Mouse (Mus musculus) heart, postnatal 10 days (tissue): ENCODE data around the gene Paxbp1. TPM values are rescaled to one million over a fixed set of nuclear protein-coding genes. Genes with fewer than 3 reads are reported as not detected.

ENCODE experiments used
- DNase-seq, 2 experiments: peaks; one replicate each; pipeline ENCODE4 v3.0.0; 2021
- intact Hi-C: fragments of 180-260 bp; cut with DNase I; formaldehyde crosslinking; loops from one replicate; pipeline ENCODE4 v1.15.1; 2025
- total RNA-seq, 2 experiments: library from RNA; stranded (reverse); gene quantifications; 2 replicates each; pipeline ENCODE4 v1.2.3; 2021

The Paxbp1 gene
- total RNA-seq, 2 experiments from 2014 or later = 22.6 to 27.2 TPM

DNA sequence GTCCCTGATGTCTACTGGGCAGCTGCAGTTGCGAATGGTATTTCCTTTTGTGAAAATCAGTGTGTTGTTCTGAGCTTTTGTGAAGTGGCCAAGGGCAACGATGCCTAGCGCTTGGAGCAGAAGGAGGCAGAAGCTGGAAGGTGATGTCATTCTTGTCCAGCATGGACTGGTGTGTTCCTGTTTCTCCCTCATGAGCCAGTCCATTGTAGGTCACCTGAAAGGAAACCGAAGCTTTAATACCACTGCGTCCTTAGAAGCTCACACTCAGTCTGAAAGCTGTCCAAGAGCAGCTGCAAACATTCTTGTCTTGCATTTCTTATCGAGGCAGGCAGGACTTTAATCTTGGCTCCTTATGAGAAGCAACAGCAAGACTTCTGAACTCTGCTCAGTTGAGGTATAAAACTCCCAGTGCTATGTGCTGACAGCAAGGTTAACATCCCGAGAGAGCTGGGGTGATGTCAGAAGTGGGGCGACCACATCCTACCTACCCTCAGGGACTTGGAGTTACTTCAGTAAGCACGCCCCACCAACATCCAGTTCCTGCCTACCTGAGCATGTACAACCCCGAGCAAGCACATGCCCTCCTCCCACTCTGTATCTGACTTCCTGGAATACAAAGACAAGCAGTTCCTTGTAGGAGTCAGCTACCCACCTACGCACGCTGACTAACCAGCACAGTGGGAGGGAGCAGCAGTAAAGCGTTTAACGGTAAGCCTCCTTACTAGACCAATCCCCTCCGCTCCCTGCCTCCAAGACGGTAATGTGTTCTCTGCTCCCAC, 11.9 kb upstream of the Paxbp1 start:
- peak; percentile 9 to 13 for DNase-seq
- intact Hi-C loops = no loop called here

GRCm38 (mm10) chr16:91055150-91055549, 10.8 kb upstream of the Paxbp1 start:
- intact Hi-C loops = no loop called here
- DNase-seq = no peak

GRCm38 (mm10) chr16:91053599-91053998, 9.3 kb upstream of the Paxbp1 start:
- no peak for DNase-seq
- intact Hi-C loops = no loop called here

- DNase-seq = peak; percentile 26 to 66
- intact Hi-C loops = loop anchor here (2.0 kb wide), 1 partner anchor 35 kb away; the partner anchor contains the start of gene Synj1
Measured at GRCm38 (mm10) chr16:91045511-91045910, 1.2 kb upstream of the Paxbp1 start.

GRCm38 (mm10) chr16:91043461-91044248, 688 bp downstream of the Paxbp1 start:
- intact Hi-C loops = loop anchor here (2.0 kb wide), 1 partner anchor 33 kb away; the partner anchor contains the start of gene Synj1
- DNase-seq = peak; percentile 67 to 74

- intact Hi-C loops = no loop called here
- DNase-seq = no peak
Measured at GRCm38 (mm10) chr16:91042640-91043039, 1.7 kb downstream of the Paxbp1 start.

- no peak for DNase-seq
- intact Hi-C loops = no loop called here
Measured at GRCm38 (mm10) chr16:91035866-91036265, 8.5 kb downstream of the Paxbp1 start.

DNA sequence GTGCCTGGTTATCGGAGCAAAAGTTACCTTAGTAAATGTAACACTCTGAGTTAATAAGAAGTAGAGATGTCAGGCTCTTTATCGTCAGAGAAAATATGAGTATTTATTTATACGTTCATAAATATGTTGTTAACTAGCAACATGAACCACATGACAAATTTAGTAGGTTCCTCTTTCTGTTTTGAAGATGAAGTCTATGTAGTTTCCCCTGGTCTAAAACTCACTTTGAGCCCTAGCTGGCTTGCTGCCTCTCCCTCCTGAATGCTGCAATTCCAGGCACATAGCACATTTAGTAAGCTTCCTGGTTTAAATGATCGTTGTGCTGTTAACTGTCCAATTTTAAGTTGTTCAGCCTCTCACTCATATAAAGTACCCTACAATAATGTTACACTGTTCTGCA, 13.6 kb downstream of the Paxbp1 start:
- intact Hi-C loops = no loop called here
- DNase-seq = no peak

DNA sequence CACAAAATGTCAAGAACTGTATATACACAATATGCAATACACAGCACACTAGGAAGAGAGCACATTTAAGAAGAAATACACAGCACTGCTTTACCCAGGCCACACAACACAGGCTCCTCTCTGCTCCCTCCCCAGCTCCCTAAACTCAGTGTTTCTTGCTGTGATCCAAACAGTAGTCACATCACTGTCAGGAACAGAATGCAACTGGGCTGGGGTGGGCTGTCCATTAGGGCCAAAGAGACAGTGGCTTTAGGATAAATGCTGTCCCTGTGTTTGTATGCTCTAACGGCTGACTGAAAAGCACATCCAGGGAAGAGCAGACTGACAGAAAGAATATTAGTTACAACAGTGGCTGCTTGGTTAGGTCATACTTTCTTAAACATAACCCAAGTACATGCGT, 14.4 kb downstream of the Paxbp1 start:
- DNase-seq = no peak
- intact Hi-C loops = no loop called here

GRCm38 (mm10) chr16:91029161-91029743, 15.1 kb downstream of the Paxbp1 start:
- intact Hi-C loops = no loop called here
- no peak for DNase-seq

- no peak for DNase-seq
- intact Hi-C loops = no loop called here
Measured at GRCm38 (mm10) chr16:91026290-91026689, 18.1 kb downstream of the Paxbp1 start.

GRCm38 (mm10) chr16:91023384-91023783, 21.0 kb downstream of the Paxbp1 start:
- intact Hi-C loops = no loop called here
- DNase-seq = peak in 1 of 2 experiments; percentile 16

DNA sequence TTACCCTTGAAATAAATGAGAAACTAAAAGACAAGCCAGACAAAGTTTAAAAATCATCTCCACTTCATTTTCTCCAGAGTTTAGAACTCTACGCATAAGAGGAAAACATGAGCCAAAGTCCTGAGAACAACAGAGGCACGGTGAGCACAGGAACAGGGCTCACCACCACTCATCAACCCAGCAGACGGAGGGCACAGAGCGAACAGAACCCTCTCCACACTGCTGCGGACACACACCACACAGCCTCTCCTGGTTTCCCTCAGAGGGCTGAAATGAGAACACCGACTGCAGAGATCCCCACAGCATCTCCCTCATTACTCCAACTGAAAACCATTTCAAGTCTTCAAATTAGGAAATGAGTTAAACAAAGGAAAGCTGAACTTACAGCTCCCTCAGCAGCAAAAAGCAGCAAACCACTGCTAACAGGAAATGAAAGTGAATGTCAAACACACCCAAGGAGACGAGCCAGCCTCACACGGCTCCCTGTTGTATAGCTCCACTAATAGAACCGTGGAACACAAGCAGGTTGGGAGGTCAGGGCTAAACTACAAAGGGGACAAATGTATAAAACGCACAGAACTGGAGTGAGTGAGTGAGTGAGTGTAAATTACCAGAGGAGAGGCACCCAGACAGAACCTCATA, 23.4 kb downstream of the Paxbp1 start:
- intact Hi-C loops = no loop called here
- no peak for DNase-seq

DNA sequence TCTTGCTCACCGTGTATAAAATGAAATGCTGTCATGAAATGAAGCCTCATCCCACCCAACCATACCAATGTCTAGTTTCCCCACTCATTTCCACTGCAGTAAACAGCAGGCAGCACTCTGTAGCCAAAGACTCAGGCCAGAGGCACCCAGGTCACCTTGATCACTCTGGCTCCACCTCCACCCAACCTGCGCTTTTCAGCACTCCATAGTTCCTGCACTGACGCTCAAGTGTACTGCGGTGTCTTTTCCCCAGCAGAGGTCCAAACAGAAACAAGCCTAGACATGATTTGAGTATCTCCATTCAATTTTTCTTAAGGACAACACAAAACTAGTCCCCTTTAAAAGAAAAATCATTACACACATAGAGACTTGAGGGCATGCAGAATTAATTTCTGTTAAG, 24.9 kb downstream of the Paxbp1 start:
- intact Hi-C loops = no loop called here
- no peak for DNase-seq

DNA sequence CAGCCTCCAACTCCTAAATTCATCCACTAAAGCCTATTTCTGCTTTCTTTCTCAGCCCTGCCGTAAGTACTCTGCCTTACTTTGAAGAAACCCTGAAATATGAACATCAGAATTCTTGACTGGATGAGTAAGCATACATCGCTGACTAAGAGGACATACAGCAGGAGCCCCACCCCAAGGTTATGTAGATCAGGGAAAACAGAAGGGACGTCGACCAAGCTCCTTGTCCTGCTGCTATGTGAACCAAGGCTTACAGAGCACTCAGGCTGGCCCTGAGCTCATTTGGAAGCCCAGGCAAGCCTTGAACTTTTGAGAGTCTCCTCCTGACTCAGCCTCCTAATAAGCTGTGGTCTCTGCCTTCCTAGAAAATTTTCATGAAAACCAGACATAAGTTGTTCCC, 28.6 kb downstream of the Paxbp1 start:
- intact Hi-C loops = no loop called here
- no peak for DNase-seq

- intact Hi-C loops = loop anchor here (2.0 to 5.0 kb wide), 2 partner anchors 33 to 185 kb away; partner anchors contain the start of genes Eva1c and Paxbp1
- DNase-seq = no peak
Measured at GRCm38 (mm10) chr16:91011847-91012246, 32.5 kb downstream of the Paxbp1 start.

DNA sequence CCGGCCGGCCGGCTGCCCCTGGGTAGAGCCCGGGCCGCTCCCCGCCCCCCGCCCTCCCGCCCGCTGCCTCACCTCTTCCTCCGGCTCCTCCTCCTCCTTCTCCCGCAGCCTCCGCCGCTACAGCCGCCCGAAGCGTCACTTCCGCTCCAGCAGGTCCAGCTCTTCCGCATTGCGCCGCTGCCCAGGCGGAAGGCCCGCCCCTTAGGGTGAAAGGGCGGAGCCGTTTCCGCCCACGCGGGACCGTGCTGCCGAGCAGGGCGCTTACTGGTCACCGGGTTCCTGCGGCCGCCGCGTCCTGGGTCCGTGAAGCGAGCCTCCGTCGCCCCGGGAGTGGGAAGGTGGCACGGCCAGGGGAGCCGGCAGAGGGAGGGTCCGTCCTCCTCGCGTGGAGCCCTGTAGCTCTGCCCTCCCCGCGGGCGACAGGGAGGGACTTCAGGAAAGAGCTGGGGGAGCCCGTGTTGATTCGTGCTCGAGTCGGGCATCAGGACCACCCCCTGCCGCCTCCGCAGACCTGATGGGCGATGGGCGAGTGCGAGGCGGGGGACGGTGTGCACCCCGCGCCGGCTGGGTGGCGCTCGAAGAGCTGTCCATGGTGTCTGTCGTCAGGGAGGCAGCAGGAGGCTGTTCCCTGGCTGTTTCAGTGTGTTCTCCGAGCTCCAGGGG, 33.2 kb downstream of the Paxbp1 start, which contains the start of gene Synj1:
Synj1 (minus strand) TSS at position 288 of the 663 bp plus-strand sequence.
- peak; percentile 93 for DNase-seq
- intact Hi-C loops = loop anchor here (2.0 to 5.0 kb wide), 2 partner anchors 34 to 184 kb away; partner anchors contain the start of genes Eva1c and Paxbp1

GRCm38 (mm10) chr16:91010581-91011020, 33.7 kb downstream of the Paxbp1 start:
- DNase-seq = no peak
- intact Hi-C loops = loop anchor here (2.0 to 5.0 kb wide), 2 partner anchors 34 to 183 kb away; partner anchors contain the start of genes Eva1c and Paxbp1

GRCm38 (mm10) chr16:91009942-91010529, 34.3 kb downstream of the Paxbp1 start:
- intact Hi-C loops = loop anchor here (2.0 to 5.0 kb wide), 2 partner anchors 35 to 183 kb away; partner anchors contain the start of genes Eva1c and Paxbp1
- peak in 1 of 2 experiments; percentile 16 for DNase-seq
